Mouse (Mus musculus): ENCODE results near the gene Kctd2.
"Not testable (repeated sequence)": the region's sequence is repeated elsewhere in the genome, so short reads cannot be mapped to it uniquely, and the experiment has no call there.

The Kctd2 gene

GRCm38 (mm10) chr11:115439906-115440595 is 20.1 kb downstream of the Kctd2 start, which contains the start of gene Trim80:
TSS of gene Trim80 (plus strand) at chr11:115440545.
- Histone ChIP-seq H3K27me3 (ENCODE audit: control insufficient read depth, insufficient read depth, low read length, poor library complexity, severe bottlenecking) (no peaks in the 10 kb centered on the region), H3K36me3 (ENCODE audit: control insufficient read depth, insufficient read depth, low read length, poor library complexity, severe bottlenecking) (no peaks in the 10 kb centered on the region)
- DNase-seq (ENCODE audit: low read depth, low spot score) = peak; percentile 21

GRCm38 (mm10) chr11:115441417-115441816 is 21.5 kb downstream of the Kctd2 start:
- no peaks in the 10 kb centered on the region for H3K36me3 ChIP-seq (ENCODE audit: control insufficient read depth, insufficient read depth, low read length, poor library complexity, severe bottlenecking)
- no peak for DNase-seq (ENCODE audit: low read depth, low spot score)
- H3K27me3 ChIP-seq (ENCODE audit: control insufficient read depth, insufficient read depth, low read length, poor library complexity, severe bottlenecking) = no peaks in the 10 kb centered on the region

- no peak for DNase-seq (ENCODE audit: low read depth, low spot score)
- no peaks in the 10 kb centered on the region for H3K36me3 ChIP-seq (ENCODE audit: control insufficient read depth, insufficient read depth, low read length, poor library complexity, severe bottlenecking)
- no peaks in the 10 kb centered on the region for H3K27me3 ChIP-seq (ENCODE audit: control insufficient read depth, insufficient read depth, low read length, poor library complexity, severe bottlenecking)
These were observed 27.0 kb downstream of the Kctd2 start for GRCm38 (mm10) chr11:115446906-115447305.

- no peaks in the 10 kb centered on the region for H3K36me3 ChIP-seq (ENCODE audit: control insufficient read depth, insufficient read depth, low read length, poor library complexity, severe bottlenecking)
- H3K27me3 ChIP-seq (ENCODE audit: control insufficient read depth, insufficient read depth, low read length, poor library complexity, severe bottlenecking) = no peaks in the 10 kb centered on the region
- DNase-seq (ENCODE audit: low read depth, low spot score) = no peak
These were observed 27.5 kb downstream of the Kctd2 start for GRCm38 (mm10) chr11:115447321-115447885.

- no peaks in the 10 kb centered on the region for H3K36me3 ChIP-seq (ENCODE audit: control insufficient read depth, insufficient read depth, low read length, poor library complexity, severe bottlenecking)
- DNase-seq (ENCODE audit: low read depth, low spot score) = no peak
- no peaks in the 10 kb centered on the region for H3K27me3 ChIP-seq (ENCODE audit: control insufficient read depth, insufficient read depth, low read length, poor library complexity, severe bottlenecking)
These were observed 28.1 kb downstream of the Kctd2 start for GRCm38 (mm10) chr11:115448075-115448474.

- no peaks in the 10 kb centered on the region for H3K27me3 ChIP-seq (ENCODE audit: control insufficient read depth, insufficient read depth, low read length, poor library complexity, severe bottlenecking)
- DNase-seq (ENCODE audit: low read depth, low spot score) = no peak
- no peaks in the 10 kb centered on the region for H3K36me3 ChIP-seq (ENCODE audit: control insufficient read depth, insufficient read depth, low read length, poor library complexity, severe bottlenecking)
These were observed 29.1 kb downstream of the Kctd2 start for GRCm38 (mm10) chr11:115448998-115449397.

- no peak for DNase-seq (ENCODE audit: low read depth, low spot score)
- Histone ChIP-seq H3K27me3 (ENCODE audit: control insufficient read depth, insufficient read depth, low read length, poor library complexity, severe bottlenecking) (no peaks in the 10 kb centered on the region), H3K36me3 (ENCODE audit: control insufficient read depth, insufficient read depth, low read length, poor library complexity, severe bottlenecking) (no peaks in the 10 kb centered on the region)
These were observed 30.2 kb downstream of the Kctd2 start for GRCm38 (mm10) chr11:115450176-115450575.

- Histone ChIP-seq H3K27me3 (ENCODE audit: control insufficient read depth, insufficient read depth, low read length, poor library complexity, severe bottlenecking) (no peaks in the 10 kb centered on the region), H3K36me3 (ENCODE audit: control insufficient read depth, insufficient read depth, low read length, poor library complexity, severe bottlenecking) (no peaks in the 10 kb centered on the region)
- no peak for DNase-seq (ENCODE audit: low read depth, low spot score)
These were observed 31.9 kb downstream of the Kctd2 start for GRCm38 (mm10) chr11:115451781-115452241.

- no peaks in the 10 kb centered on the region for H3K36me3 ChIP-seq (ENCODE audit: control insufficient read depth, insufficient read depth, low read length, poor library complexity, severe bottlenecking)
- DNase-seq (ENCODE audit: low read depth, low spot score) = no peak
- no peaks in the 10 kb centered on the region for H3K27me3 ChIP-seq (ENCODE audit: control insufficient read depth, insufficient read depth, low read length, poor library complexity, severe bottlenecking)
These were observed 32.4 kb downstream of the Kctd2 start for GRCm38 (mm10) chr11:115452281-115452860.

GRCm38 (mm10) chr11:115453306-115453705 is 33.4 kb downstream of the Kctd2 start:
- DNase-seq (ENCODE audit: low read depth, low spot score) = no peak

GRCm38 (mm10) chr11:115454822-115455221 is 34.9 kb downstream of the Kctd2 start:
- not testable (repeated sequence) for H3K36me3 ChIP-seq (ENCODE audit: control insufficient read depth, insufficient read depth, low read length, poor library complexity, severe bottlenecking); H3K27me3 ChIP-seq (ENCODE audit: control insufficient read depth, insufficient read depth, low read length, poor library complexity, severe bottlenecking); DNase-seq (ENCODE audit: low read depth, low spot score)

More at GRCm38 (mm10) chr11:115453306-115453705, 33.4 kb downstream of the Kctd2 start:
- H3K27me3 ChIP-seq (ENCODE audit: control insufficient read depth, insufficient read depth, low read length, poor library complexity, severe bottlenecking) = no peaks in the 10 kb centered on the region
- no peaks in the 10 kb centered on the region for H3K36me3 ChIP-seq (ENCODE audit: control insufficient read depth, insufficient read depth, low read length, poor library complexity, severe bottlenecking)

GRCm38 (mm10) chr11:115455619-115456018 is 35.7 kb downstream of the Kctd2 start:
- DNase-seq (ENCODE audit: low read depth, low spot score) = no peak
- Histone ChIP-seq H3K36me3 (ENCODE audit: control insufficient read depth, insufficient read depth, low read length, poor library complexity, severe bottlenecking) (no peaks in the 10 kb centered on the region), H3K27me3 (ENCODE audit: control insufficient read depth, insufficient read depth, low read length, poor library complexity, severe bottlenecking) (no peaks in the 10 kb centered on the region)

GRCm38 (mm10) chr11:115456182-115456581 is 36.3 kb downstream of the Kctd2 start:
- no peaks in the 10 kb centered on the region for H3K36me3 ChIP-seq (ENCODE audit: control insufficient read depth, insufficient read depth, low read length, poor library complexity, severe bottlenecking)
- no peak for DNase-seq (ENCODE audit: low read depth, low spot score)
- H3K27me3 ChIP-seq (ENCODE audit: control insufficient read depth, insufficient read depth, low read length, poor library complexity, severe bottlenecking) = no peaks in the 10 kb centered on the region

GRCm38 (mm10) chr11:115457405-115457804 is 37.5 kb downstream of the Kctd2 start:
- DNase-seq (ENCODE audit: low read depth, low spot score) = no peak
- Histone ChIP-seq H3K27me3 (ENCODE audit: control insufficient read depth, insufficient read depth, low read length, poor library complexity, severe bottlenecking) (no peaks in the 10 kb centered on the region), H3K36me3 (ENCODE audit: control insufficient read depth, insufficient read depth, low read length, poor library complexity, severe bottlenecking) (no peaks in the 10 kb centered on the region)

- DNase-seq (ENCODE audit: low read depth, low spot score) = no peak
- H3K27me3 ChIP-seq (ENCODE audit: control insufficient read depth, insufficient read depth, low read length, poor library complexity, severe bottlenecking) = no peaks in the 10 kb centered on the region
- no peaks in the 10 kb centered on the region for H3K36me3 ChIP-seq (ENCODE audit: control insufficient read depth, insufficient read depth, low read length, poor library complexity, severe bottlenecking)
These were observed 41.0 kb downstream of the Kctd2 start for GRCm38 (mm10) chr11:115460976-115461375.
